Mouse (Mus musculus) heart, embryonic 14.5 days (tissue): ENCODE data around the gene Atf7. TPM values are rescaled to one million over a fixed set of nuclear protein-coding genes. Genes with fewer than 3 reads are reported as not detected.

ENCODE experiments used
- ATAC-seq: fragments of 200-750 bp; cut with Nextera tagmentation; 2 replicates; pipeline ENCODE4 v1.8.0; 2017; ENCODE audit warnings: low read depth, moderate TSS enrichment; ENCODE audit not compliant: insufficient number of reproducible peaks, insufficient read depth, low FRiP score
- H3K27ac ChIP-seq, 2 experiments: fragments of 200-500 bp in 1 of 2; fragments of 300-500 bp in 1 of 2; sonication (generic) in 1 of 2; replicated peaks in 1 of 2; 2 replicates each; pipeline ENCODE4 v1.5.1; 2012 to 2014; ENCODE audit warnings: low read depth in 2 of 2, low read length in 2 of 2, control low read depth in 1 of 2, mild to moderate bottlenecking in 1 of 2, mixed read lengths in 1 of 2; ENCODE audit not compliant: control insufficient read depth in 1 of 2, insufficient read depth in 1 of 2
- H3K27me3 ChIP-seq: fragments of 300-500 bp; sonication (generic); 2 replicates; pipeline ENCODE4 v1.6.1; 2014; ENCODE audit warnings: mild to moderate bottlenecking, low read length, control low read depth; ENCODE audit not compliant: control insufficient read depth, insufficient read depth
- H3K36me3 ChIP-seq: fragments of 300-500 bp; sonication (generic); 2 replicates; pipeline ENCODE4 v1.6.1; 2014; ENCODE audit warnings: mild to moderate bottlenecking, control low read depth, low read length, mixed read lengths; ENCODE audit not compliant: control insufficient read depth, insufficient read depth
- H3K4me1 ChIP-seq, 2 experiments: fragments of 200-500 bp in 1 of 2; fragments of 300-500 bp in 1 of 2; sonication (generic) in 1 of 2; 2 replicates each; pipeline ENCODE4 v1.6.1; 2012 to 2014; ENCODE audit warnings: low read length in 2 of 2, control low read depth in 1 of 2, mixed read lengths in 1 of 2; ENCODE audit not compliant: control insufficient read depth in 2 of 2, insufficient read depth in 2 of 2
- H3K4me2 ChIP-seq: fragments of 300-500 bp; sonication (generic); 2 replicates; pipeline ENCODE4 v1.6.1; 2014; ENCODE audit warnings: mild to moderate bottlenecking, low read length
- H3K4me3 ChIP-seq, 2 experiments: fragments of 200-500 bp in 1 of 2; fragments of 300-500 bp in 1 of 2; sonication (generic) in 1 of 2; 2 replicates each; pipeline ENCODE4 v1.5.1; 2012 to 2014; ENCODE audit warnings: low read length in 2 of 2, mild to moderate bottlenecking in 2 of 2, control low read depth in 1 of 2, low read depth in 1 of 2, moderate library complexity in 1 of 2; ENCODE audit not compliant: control insufficient read depth in 1 of 2, insufficient read depth in 1 of 2
- H3K9ac ChIP-seq: fragments of 300-500 bp; sonication (generic); 2 replicates; pipeline ENCODE4 v1.6.1; 2014; ENCODE audit warnings: mild to moderate bottlenecking, low read length
- H3K9me3 ChIP-seq: fragments of 300-500 bp; sonication (generic); 2 replicates; pipeline ENCODE4 v1.6.1; 2016; ENCODE audit warnings: low read length, control low read depth; ENCODE audit not compliant: control insufficient read depth
- WGBS: fragments of 180-500 bp; shearing (Covaris S2); extraction: QIAGEN DNeasy Blood & Tissue Kit; methylation state at CpG from one replicate; pipeline ENCODE4 v1.1.7; 2014; 5-methylcytosine and 5-hydroxymethylcytosine counted together
- polyA plus RNA-seq: library from polyadenylated mRNA; unstranded; fragments of >200 nt; fragmentation: Nextera tagmentation; extraction: Ambion mirVana; gene quantifications from 2 replicates; pipeline ENCODE4 v1.2.1, GENCODE M21; 2014

Atf7 gene
- polyA plus RNA-seq, 1 experiment from 2014 or later: 29.7 TPM

DNA sequence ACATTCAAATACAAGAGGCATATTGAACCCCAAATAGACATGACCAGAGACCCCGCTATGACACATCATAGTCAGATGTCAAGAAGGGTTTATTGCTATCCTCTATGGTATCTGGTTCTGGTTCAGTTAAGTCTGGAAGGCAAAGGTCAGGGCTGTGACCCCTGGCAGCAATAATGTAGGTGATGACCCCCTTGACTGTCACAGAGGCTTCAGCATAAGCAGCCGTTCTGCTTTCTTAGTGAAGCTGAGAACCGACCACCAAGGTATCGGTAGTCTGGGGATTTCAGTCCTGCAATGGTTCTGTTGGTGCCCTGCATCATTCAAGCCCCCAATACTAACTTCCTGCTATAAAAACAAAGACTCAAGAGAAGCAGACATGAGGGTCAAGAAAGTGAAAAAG lies 93.7 kb downstream of the Atf7 start:
- peaks cover 93% of the 10 kb centered on the region for H3K36me3 ChIP-seq
- no peak overlapping the region for H3K4me3 ChIP-seq
- no peaks in the 10 kb centered on the region for H3K4me1 ChIP-seq
- no peaks in the 10 kb centered on the region for H3K9me3 ChIP-seq
- no peak overlapping the region for H3K4me2 ChIP-seq
- H3K27me3 ChIP-seq: no peaks in the 10 kb centered on the region
- H3K9ac ChIP-seq: no peak overlapping the region
- H3K27ac ChIP-seq: no peak overlapping the region
- whole genome bisulfite sequencing: 82% methylated on average over 4 of the region's 4 CpGs
- no peak for ATAC-seq

DNA sequence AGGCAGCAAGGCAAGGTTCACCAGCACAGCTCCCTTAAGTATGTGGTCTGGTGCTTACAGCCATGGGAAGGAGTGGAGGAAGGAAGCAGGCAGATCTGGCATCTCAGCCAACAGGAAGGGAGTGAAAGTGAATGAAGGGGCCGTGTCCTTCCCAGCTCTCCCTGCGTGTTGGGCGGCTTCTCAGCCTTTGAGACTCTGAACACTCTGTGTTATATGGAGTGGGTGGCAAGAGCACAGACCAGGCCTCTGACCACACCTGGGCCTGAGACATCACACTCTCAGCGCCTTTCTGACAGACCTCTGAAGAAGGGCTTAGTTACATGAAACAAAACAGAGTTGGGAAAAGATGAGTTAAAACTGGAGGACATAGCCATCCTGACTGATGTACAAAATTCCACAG lies 94.7 kb downstream of the Atf7 start:
- WGBS: 71% methylated on average over 4 of the region's 4 CpGs
- Histone ChIP-seq H3K4me3 (no peak overlapping the region), H3K9ac (no peak overlapping the region), H3K4me2 (no peak overlapping the region), H3K4me1 (no peaks in the 10 kb centered on the region), H3K9me3 (no peaks in the 10 kb centered on the region), H3K27ac (no peak overlapping the region), H3K36me3 (peaks cover 90% of the 10 kb centered on the region), H3K27me3 (no peaks in the 10 kb centered on the region)
- ATAC-seq: no peak

DNA sequence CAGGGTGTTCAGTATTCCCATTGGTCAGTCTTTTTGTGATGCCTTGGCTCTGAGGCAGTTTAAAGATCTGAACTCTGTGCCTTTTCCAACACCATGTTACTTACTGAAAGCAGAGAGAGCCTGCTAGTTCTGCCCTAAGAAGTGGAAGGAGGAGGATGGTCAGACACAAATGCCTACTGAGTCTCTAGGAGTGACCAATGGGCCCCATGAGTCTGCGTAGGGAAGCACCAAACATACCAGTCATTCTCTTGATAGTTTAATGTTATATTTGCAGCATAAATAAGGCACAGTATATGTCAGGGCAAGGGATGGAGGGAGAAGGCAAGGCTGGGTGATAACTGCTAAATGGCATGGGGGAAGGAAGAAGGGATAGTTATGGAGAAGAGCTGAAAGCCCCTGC lies 96.9 kb downstream of the Atf7 start:
- H3K4me3 ChIP-seq: no peak overlapping the region
- H3K27me3 ChIP-seq: no peaks in the 10 kb centered on the region
- 92% methylated on average over 1 of the region's 1 CpGs for WGBS
- no peak overlapping the region for H3K9ac ChIP-seq
- H3K36me3 ChIP-seq: peaks cover 88% of the 10 kb centered on the region
- no peaks in the 10 kb centered on the region for H3K4me1 ChIP-seq
- H3K27ac ChIP-seq: no peak overlapping the region
- no peaks in the 10 kb centered on the region for H3K9me3 ChIP-seq
- no peak overlapping the region for H3K4me2 ChIP-seq
- no peak for ATAC-seq

DNA sequence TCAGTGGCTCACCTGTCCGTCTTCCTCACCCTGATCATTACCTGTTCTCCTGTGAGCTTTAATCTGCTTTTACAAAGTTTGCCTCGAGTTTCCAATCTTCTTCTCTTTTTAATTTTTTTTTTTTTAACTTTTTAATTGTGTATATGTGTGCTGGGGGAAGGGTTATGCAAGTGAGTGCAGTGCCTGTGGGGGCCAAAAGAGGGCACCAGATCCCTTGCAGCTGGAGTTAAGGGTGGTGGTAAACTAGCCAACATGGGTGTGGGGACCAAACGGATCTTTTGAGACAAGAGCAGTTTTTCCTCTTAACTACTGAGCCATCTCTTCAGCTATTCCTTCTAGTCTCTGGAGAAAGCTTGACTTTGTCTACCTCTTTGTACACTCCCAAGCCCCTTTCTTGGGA lies 97.3 kb downstream of the Atf7 start:
- Histone ChIP-seq H3K27ac (no peak overlapping the region), H3K9me3 (no peaks in the 10 kb centered on the region), H3K36me3 (peaks cover 85% of the 10 kb centered on the region), H3K4me3 (no peak overlapping the region), H3K4me1 (no peaks in the 10 kb centered on the region), H3K9ac (no peak overlapping the region), H3K27me3 (no peaks in the 10 kb centered on the region), H3K4me2 (no peak overlapping the region)
- ATAC-seq: no peak
- WGBS: 75% methylated on average over 3 of the region's 3 CpGs

DNA sequence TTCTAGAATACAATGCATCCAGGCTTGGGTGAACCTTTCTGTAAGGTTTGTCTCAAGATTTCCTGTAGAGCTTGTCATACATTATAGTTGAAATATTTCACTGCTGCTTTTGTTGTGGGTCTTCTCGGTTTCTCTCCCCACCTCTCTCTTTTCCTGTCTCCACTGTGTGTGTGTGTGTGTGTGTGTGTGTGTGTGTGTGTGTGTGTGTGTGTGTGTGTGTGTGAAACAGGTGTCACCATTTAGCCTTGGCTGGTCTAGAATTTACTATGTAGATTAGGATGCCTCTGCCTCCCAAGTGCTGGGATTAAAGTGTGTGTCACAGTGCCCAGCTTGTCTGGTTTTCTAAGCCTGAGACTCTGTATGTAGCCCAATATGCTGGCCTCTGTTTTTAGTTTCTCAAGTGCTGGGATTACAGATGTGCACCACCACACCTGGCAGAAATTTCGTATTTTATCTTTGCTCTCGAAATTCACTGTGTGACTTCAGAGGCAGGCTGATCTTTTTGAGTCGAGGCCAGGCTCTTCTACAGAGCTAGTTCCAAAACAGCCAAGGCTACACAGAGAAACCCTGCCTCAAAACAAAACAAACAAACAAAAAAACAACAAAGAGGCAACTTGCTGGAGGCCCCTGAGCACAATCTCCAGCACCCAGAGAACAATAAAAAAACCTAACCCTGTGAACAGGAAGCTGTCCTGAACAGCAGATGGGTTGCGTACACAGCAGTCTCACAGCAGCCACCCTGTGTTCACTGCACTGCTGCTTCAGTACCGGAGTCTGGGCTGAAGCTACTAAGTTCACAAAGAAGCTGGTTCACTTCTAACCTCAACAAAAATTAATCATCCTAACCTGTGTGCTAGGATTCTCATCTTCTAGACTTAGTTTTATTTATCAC lies 98.9 kb downstream of the Atf7 start:
- no peak overlapping the region for H3K9ac ChIP-seq
- peaks cover 83% of the 10 kb centered on the region for H3K36me3 ChIP-seq
- no peak for ATAC-seq
- 82% methylated on average over 6 of the region's 6 CpGs for WGBS
- no peak overlapping the region for H3K4me2 ChIP-seq
- H3K27ac ChIP-seq: no peak overlapping the region
- H3K4me1 ChIP-seq: no peaks in the 10 kb centered on the region
- no peaks in the 10 kb centered on the region for H3K27me3 ChIP-seq
- H3K9me3 ChIP-seq: no peaks in the 10 kb centered on the region
- H3K4me3 ChIP-seq: no peak overlapping the region

DNA sequence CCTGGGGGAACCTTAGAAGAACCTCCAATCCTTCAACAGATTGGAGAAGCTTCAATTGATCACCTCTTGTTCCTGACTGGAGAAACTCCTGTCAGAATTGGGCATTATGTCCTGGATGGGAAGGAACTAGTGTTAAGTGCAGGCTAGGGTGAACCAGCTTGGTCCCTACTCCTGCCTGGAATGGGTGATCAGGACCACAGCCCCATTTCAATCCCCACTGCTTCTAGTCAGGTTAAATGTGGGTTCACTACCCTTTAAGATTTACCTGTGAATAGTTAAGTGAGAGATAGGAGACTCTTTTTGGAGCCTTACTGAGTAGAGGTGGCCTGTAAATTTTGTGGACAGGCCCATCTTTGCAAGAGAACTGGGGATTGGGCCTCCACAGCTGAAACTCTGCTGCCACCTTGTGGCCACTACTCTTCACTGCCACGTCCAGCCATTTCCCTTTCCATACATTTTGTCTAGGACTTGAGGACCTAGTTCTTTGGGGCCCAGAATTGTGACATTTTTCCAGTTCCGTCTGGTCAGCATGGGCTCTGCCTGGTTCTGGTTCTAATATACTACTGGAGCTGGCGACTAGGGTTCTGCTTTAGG lies 100.3 kb downstream of the Atf7 start, which contains the start of gene Npff:
Gene Npff (minus strand): TSS at position 51 of the 594 bp plus-strand sequence.
- 12% methylated on average over 3 of the region's 3 CpGs for WGBS
- peaks cover 79% of the 10 kb centered on the region for H3K36me3 ChIP-seq
- no peaks in the 10 kb centered on the region for H3K27me3 ChIP-seq
- no peaks in the 10 kb centered on the region for H3K9me3 ChIP-seq
- H3K27ac ChIP-seq: no peak within 1 kb of the TSS
- peak within 1 kb of the TSS; percentile 25; the same call in 1 of the 2 replicates for H3K9ac ChIP-seq
- H3K4me3 ChIP-seq: no peak within 1 kb of the TSS
- H3K4me2 ChIP-seq: no peak within 1 kb of the TSS
- no peak for ATAC-seq
- H3K4me1 ChIP-seq: peaks cover 4 to 9% of the 10 kb centered on the region in 2 experiments; a peak in 3 of 4 replicates

DNA sequence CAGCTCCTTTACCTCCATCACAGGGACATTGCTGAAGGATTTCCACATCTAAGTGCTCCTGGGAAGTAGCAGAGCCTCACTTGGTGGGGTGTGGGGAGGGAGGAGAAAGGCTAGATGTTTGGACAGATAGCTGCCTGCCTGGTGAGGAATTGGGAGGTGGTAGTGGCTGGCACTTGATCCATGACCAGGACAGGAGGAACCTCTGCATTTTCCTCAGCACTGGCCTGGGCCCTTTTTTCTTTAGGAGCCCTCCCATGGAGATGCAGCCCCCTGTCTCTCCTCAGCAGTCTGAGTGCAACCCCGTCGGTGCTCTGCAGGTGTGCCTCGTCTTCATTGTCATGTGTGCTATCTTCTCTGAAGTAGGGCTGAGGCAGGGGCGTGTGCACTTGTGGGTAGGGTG lies 103.8 kb downstream of the Atf7 start:
- Histone ChIP-seq H3K27me3 (no peaks in the 10 kb centered on the region), H3K9ac (no peak overlapping the region), H3K27ac (no peak overlapping the region), H3K4me2 (no peak overlapping the region), H3K36me3 (peaks cover 52% of the 10 kb centered on the region), H3K9me3 (no peaks in the 10 kb centered on the region), H3K4me3 (no peak overlapping the region), H3K4me1 (peaks cover 6 to 21% of the 10 kb centered on the region in 2 experiments; a peak in 3 of 4 replicates)
- 84% methylated on average over 4 of the region's 4 CpGs for WGBS
- ATAC-seq: no peak
